Mouse (Mus musculus): Measurements from ENCODE around the gene Znrf1. TPM values are rescaled to one million over a fixed set of nuclear protein-coding genes. Genes with fewer than 3 reads are reported as not detected.

The Znrf1 gene
- polyA plus RNA-seq, 1 experiment from 2014 or later, result 22.5 TPM

DNA sequence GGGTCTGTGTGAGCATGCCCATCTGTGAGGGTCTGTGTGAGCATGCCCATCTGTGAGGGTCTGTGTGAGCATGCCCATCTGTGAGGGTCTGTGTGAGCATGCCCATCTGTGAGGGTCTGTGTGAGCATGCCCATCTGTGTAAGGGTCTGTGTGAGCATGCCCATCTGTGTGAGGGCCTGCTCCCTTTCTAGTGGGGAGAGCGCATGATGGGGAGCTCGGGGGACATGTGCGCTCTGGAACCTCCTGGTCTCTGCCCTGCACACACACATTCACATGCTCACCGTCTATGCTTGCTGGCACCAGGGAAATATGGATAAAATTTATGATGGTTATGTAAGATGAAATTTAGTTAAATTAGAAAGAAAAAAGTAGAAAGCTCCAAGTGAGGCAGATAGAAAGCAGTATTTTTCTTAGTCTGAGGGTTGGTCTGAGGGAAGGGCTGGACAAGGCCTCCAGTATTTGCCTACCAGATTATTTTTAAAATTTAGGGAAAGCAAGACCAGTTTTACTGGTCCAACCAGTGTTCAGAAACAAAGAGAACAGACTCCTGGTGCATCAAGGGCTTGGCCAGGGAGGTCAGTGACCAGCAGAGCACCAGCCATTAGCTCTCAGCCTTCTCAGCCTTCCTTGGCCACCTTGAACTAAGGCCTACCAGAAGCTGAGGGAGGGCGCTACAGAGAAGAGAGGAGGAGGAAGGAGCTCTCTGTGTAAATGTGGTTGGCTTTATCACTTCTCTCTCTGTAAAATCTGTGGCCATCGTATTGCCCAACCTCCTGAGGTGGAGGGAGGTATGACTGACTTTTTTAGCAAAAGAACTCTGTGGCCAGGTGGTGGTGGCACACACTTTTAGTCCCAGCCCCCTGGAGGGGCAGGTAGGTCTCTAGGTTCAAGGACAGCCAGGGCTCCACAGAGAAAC, 79.1 kb downstream of the Znrf1 start:
- H3K36me3 ChIP-seq (ENCODE audit: inconsistent target), result peaks cover 15% of the 10 kb centered on the region; the same call in 1 of the 2 replicates
- peaks cover 98% of the 10 kb centered on the region for H3K79me2 ChIP-seq (ENCODE audit: inconsistent target)
- 65% methylated on average over 6 of the region's 6 CpGs for WGBS (ENCODE audit: missing documents)

GRCm38 (mm10) chr8:111617812-111618211, 81.9 kb downstream of the Znrf1 start:
- peak overlapping the region; percentile 66 for H3K27ac ChIP-seq
- WGBS (ENCODE audit: missing documents), result 44% methylated on average over 6 of the region's 6 CpGs
- no peaks in the 10 kb centered on the region; the same call in 1 of the 2 replicates for H3K36me3 ChIP-seq (ENCODE audit: inconsistent target)
- H3K4me3 ChIP-seq (ENCODE audit: inconsistent target), result no peak overlapping the region
- peaks cover 83% of the 10 kb centered on the region; the same call in 1 of the 2 replicates for H3K79me2 ChIP-seq (ENCODE audit: inconsistent target)

More for the DNA sequence above, 79.1 kb downstream of the Znrf1 start:
- Histone ChIP-seq H3K4me3 (ENCODE audit: inconsistent target) (no peak overlapping the region), H3K27ac (no peak overlapping the region)

DNA sequence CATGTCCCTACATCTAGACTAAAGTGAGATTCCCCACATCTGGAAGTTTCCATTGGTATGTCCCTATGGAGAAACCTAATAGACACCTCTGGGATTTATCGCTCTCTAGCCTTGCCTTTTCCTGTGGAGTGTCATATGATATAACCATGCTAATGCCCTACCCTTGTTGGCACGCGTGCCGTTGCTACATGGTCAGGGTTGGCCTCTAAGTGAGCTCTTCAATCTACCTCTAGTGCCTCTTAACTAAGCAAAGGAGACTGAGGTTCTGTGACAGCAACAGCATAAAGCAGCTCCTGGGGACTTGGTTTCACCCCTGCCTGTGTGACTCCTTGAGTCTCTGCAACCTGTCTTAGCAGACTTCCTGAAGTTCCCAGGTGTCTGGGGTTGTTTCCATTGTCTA, 82.4 kb downstream of the Znrf1 start:
- Histone ChIP-seq H3K4me3 (ENCODE audit: inconsistent target) (no peak overlapping the region), H3K27ac (peak overlapping the region; percentile 66), H3K79me2 (ENCODE audit: inconsistent target) (peaks cover 78% of the 10 kb centered on the region; the same call in 1 of the 2 replicates), H3K36me3 (ENCODE audit: inconsistent target) (no peaks in the 10 kb centered on the region; the same call in 1 of the 2 replicates)
- WGBS (ENCODE audit: missing documents), result 93% methylated on average over 4 of the region's 4 CpGs

GRCm38 (mm10) chr8:111619936-111620335, 84.0 kb downstream of the Znrf1 start:
- Histone ChIP-seq H3K4me3 (ENCODE audit: inconsistent target) (no peak overlapping the region), H3K27ac (no peak overlapping the region), H3K36me3 (ENCODE audit: inconsistent target) (no peaks in the 10 kb centered on the region; the same call in 1 of the 2 replicates), H3K79me2 (ENCODE audit: inconsistent target) (peaks cover 65% of the 10 kb centered on the region; the same call in 1 of the 2 replicates)
- WGBS (ENCODE audit: missing documents), result 17% methylated on average over 1 of the region's 1 CpGs

DNA sequence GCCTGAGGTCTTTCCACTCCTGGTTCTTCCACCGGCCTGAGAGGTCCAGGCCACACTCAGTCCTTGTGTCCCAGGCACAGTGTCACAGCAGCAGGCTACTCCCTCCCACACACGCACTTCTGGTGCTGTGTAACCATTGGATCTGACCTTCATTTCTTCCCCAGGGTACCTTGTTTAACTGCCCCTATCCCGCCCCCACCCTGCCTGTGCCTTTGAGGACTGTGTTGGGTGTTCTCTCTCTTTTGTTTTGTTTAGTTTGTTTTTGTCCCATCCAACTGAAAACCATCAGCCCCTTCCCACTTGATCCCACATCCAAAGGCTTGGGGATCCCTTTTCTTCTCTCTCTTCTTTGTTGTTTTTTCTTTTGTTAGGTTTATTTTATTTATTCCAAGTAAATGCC, 86.2 kb downstream of the Znrf1 start:
- peaks cover 46% of the 10 kb centered on the region; the same call in 1 of the 2 replicates for H3K79me2 ChIP-seq (ENCODE audit: inconsistent target)
- H3K27ac ChIP-seq, result no peak overlapping the region
- H3K4me3 ChIP-seq (ENCODE audit: inconsistent target), result no peak overlapping the region
- WGBS (ENCODE audit: missing documents), result 91% methylated on average over 3 of the region's 3 CpGs
- no peaks in the 10 kb centered on the region; the same call in 1 of the 2 replicates for H3K36me3 ChIP-seq (ENCODE audit: inconsistent target)

DNA sequence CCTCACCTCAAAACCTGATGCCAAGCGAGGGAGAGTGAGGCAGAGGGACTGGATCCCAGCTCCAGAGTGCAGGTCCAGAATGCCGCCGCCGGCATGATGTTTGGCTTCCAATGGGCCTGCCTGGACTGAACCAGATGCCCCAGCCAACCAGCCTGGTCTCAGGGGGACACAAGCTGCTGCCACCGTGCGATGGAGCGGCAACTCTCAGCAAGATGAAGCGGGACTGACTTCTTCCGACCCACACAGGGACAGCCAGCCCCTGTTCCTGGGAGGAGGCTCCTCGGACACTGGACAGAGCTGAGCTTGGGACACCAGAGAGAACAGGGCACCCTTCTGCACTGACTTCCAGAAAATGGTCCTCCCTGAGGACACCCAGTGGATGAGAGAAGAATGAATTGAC, 86.7 kb downstream of the Znrf1 start:
- WGBS (ENCODE audit: missing documents), result 90% methylated on average over 10 of the region's 10 CpGs
- H3K79me2 ChIP-seq (ENCODE audit: inconsistent target), result peaks cover 42% of the 10 kb centered on the region; the same call in 1 of the 2 replicates
- H3K4me3 ChIP-seq (ENCODE audit: inconsistent target), result no peak overlapping the region
- H3K36me3 ChIP-seq (ENCODE audit: inconsistent target), result no peaks in the 10 kb centered on the region; the same call in 1 of the 2 replicates
- H3K27ac ChIP-seq, result no peak overlapping the region

DNA sequence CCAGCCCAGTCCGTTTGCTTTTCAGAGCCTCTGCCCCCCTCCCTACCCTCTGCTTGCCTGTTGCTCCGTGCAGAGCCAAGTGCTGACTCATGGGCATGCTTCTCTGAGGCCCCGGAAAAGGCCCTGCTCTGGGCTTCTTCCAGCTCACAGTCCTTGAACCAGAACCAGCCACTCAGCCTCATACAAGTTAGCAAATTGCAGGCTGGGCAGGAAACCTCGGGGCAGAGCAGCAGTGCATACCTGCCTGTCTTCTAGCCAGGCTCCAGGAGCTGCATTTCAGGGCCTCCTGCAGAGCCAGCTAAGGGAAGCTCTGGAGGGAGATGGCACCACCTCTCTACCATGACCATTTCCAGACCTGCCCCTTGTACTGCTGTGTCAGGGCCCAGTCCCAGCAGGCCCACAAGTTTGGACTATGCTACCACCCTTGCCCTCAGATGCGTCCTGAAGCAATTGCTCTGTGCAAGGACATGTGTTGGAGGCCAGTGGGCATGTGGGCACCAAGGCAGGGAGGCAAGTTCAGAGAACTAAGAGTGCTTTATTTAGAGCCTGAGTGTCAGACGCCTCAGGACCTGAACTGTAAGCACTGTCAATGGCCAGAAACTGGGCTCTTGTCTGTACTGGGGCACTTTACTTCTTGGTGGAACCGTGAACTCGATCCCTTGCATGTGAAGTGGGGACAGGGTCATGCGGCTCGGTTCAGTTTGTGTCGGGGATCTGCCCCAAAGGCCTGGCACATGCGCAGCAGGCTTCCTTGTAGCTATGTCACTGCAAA, 88.4 kb downstream of the Znrf1 start:
- Histone ChIP-seq H3K4me3 (ENCODE audit: inconsistent target) (no peak overlapping the region), H3K36me3 (ENCODE audit: inconsistent target) (no peaks in the 10 kb centered on the region; the same call in 1 of the 2 replicates), H3K27ac (peak overlapping the region; percentile 60), H3K79me2 (ENCODE audit: inconsistent target) (peaks cover 27% of the 10 kb centered on the region; the same call in 1 of the 2 replicates)
- WGBS (ENCODE audit: missing documents), result 54% methylated on average over 12 of the region's 12 CpGs

GRCm38 (mm10) chr8:111624853-111625221, 88.9 kb downstream of the Znrf1 start:
- Histone ChIP-seq H3K79me2 (ENCODE audit: inconsistent target) (peaks cover 21% of the 10 kb centered on the region; the same call in 1 of the 2 replicates), H3K4me3 (ENCODE audit: inconsistent target) (no peak overlapping the region), H3K36me3 (ENCODE audit: inconsistent target) (no peaks in the 10 kb centered on the region; the same call in 1 of the 2 replicates), H3K27ac (peak overlapping the region; percentile 60)
- WGBS (ENCODE audit: missing documents), result 75% methylated on average over 10 of the region's 10 CpGs

- Histone ChIP-seq H3K36me3 (ENCODE audit: inconsistent target) (no peaks in the 10 kb centered on the region; the same call in 1 of the 2 replicates), H3K27ac (no peak overlapping the region), H3K4me3 (ENCODE audit: inconsistent target) (no peak overlapping the region), H3K79me2 (ENCODE audit: inconsistent target) (peaks cover 15% of the 10 kb centered on the region; the same call in 1 of the 2 replicates)
- WGBS (ENCODE audit: missing documents), result 23% methylated on average over 6 of the region's 6 CpGs
Measured at GRCm38 (mm10) chr8:111625694-111626527, 90.0 kb downstream of the Znrf1 start.

DNA sequence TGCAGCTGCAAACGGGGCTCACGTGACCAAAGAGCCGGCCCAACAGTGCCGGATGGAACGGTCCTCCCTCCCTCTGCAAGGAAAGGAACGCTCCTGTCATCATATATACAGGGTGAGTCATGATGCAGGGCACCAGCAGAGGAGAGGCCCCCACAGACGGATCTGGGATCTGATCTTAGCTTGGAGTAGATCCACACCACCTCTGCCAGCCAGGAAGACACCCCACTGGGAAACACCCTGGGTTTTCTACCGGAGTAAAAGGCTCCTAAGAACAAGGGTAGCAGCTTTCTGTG, 90.6 kb downstream of the Znrf1 start:
- Histone ChIP-seq H3K36me3 (ENCODE audit: inconsistent target) (no peaks in the 10 kb centered on the region; the same call in 1 of the 2 replicates), H3K4me3 (ENCODE audit: inconsistent target) (no peak overlapping the region), H3K79me2 (ENCODE audit: inconsistent target) (peaks cover 15% of the 10 kb centered on the region; the same call in 1 of the 2 replicates), H3K27ac (no peak overlapping the region)
- WGBS (ENCODE audit: missing documents), result 51% methylated on average over 8 of the region's 8 CpGs

- Histone ChIP-seq H3K79me2 (ENCODE audit: inconsistent target) (peaks cover 15% of the 10 kb centered on the region; the same call in 1 of the 2 replicates), H3K4me3 (ENCODE audit: inconsistent target) (no peak overlapping the region), H3K27ac (no peak overlapping the region), H3K36me3 (ENCODE audit: inconsistent target) (no peaks in the 10 kb centered on the region; the same call in 1 of the 2 replicates)
- 81% methylated on average over 10 of the region's 14 CpGs for WGBS (ENCODE audit: missing documents)
Measured at GRCm38 (mm10) chr8:111626933-111627332, 91.0 kb downstream of the Znrf1 start.

DNA sequence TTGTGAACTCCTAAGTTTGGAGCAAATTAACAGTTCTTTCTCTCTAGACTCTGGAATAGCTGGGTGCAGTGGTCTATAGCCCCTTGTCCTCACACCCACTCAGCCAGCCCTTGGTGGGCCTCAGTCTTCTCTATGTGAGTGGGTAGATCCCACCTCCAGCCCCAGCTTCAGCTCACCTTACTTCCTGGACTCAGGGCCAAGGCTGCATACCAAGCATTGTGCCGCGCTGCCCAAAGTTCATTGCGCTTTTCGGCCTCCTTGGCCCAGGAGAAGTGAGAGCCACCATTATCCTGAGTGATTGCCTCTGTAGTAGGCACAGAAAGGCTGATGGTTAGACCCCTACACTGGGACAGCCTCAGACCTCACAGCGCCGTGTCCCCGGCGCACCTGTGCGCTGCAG, 92.0 kb downstream of the Znrf1 start:
- no peak overlapping the region for H3K27ac ChIP-seq
- H3K36me3 ChIP-seq (ENCODE audit: inconsistent target), result no peaks in the 10 kb centered on the region
- 95% methylated on average over 9 of the region's 9 CpGs for WGBS (ENCODE audit: missing documents)
- no peak overlapping the region for H3K4me3 ChIP-seq (ENCODE audit: inconsistent target)
- peaks cover 6% of the 10 kb centered on the region; the same call in 1 of the 2 replicates for H3K79me2 ChIP-seq (ENCODE audit: inconsistent target)

- Histone ChIP-seq H3K27ac (no peak overlapping the region), H3K4me3 (ENCODE audit: inconsistent target) (no peak overlapping the region)
Measured at GRCm38 (mm10) chr8:111628401-111628800, 92.5 kb downstream of the Znrf1 start.

More at GRCm38 (mm10) chr8:111628401-111628800, 92.5 kb downstream of the Znrf1 start:
- 91% methylated on average over 12 of the region's 12 CpGs for WGBS (ENCODE audit: missing documents)
- Histone ChIP-seq H3K79me2 (ENCODE audit: inconsistent target) (peaks cover 6% of the 10 kb centered on the region; the same call in 1 of the 2 replicates), H3K36me3 (ENCODE audit: inconsistent target) (no peaks in the 10 kb centered on the region)

All from macrophage (primary cell).